Mouse (Mus musculus) bone marrow macrophage, adult 2 months (primary cell): ENCODE results near the gene Abcd1.

Source experiments
- CTCF ChIP-seq: IDR thresholded peaks from 2 replicates; pipeline ENCODE4 v1.5.1; 2012; ENCODE audit warnings: low read depth, mild to moderate bottlenecking, low read length, moderate library complexity
- POLR2A ChIP-seq: IDR thresholded peaks from 2 replicates; pipeline ENCODE4 v1.6.1; 2012; ENCODE audit warnings: mild to moderate bottlenecking, low read depth, low read length, borderline replicate concordance

- no peak for TF ChIP-seq CTCF
- no peak for TF ChIP-seq POLR2A
Measured at GRCm38 (mm10) chrX:73716109-73716661, at the start of gene Abcd1, which contains the start of gene Bcap31.
